Mouse (Mus musculus) stomach, embryonic 14.5 days (tissue): ENCODE results near the gene Caml. TPM values are rescaled to one million over a fixed set of nuclear protein-coding genes. Genes with fewer than 3 reads are reported as not detected.
A peak's percentile ranks its signal among the peaks of the same experiment; 100 is the strongest.
"Not testable (repeated sequence)": the region's sequence is repeated elsewhere in the genome, so short reads cannot be mapped to it uniquely, and the experiment has no call there.

Experiments used
- ATAC-seq: fragments of 200-750 bp; cut with Nextera tagmentation; 2 replicates; pipeline ENCODE4 v1.8.0; 2017; ENCODE audit warnings: low read depth, moderate TSS enrichment; ENCODE audit not compliant: insufficient number of reproducible peaks, insufficient read depth, low FRiP score
- H3K27ac ChIP-seq: fragments of 300-500 bp; sonication (generic); 2 replicates; pipeline ENCODE4 v1.5.1; 2014; ENCODE audit warnings: mild to moderate bottlenecking, low read length, moderate library complexity, mixed read lengths
- H3K27me3 ChIP-seq: fragments of 300-500 bp; sonication (generic); 2 replicates; pipeline ENCODE4 v1.6.1; 2014; ENCODE audit warnings: low read length, control low read depth, mixed read lengths; ENCODE audit not compliant: control insufficient read depth, insufficient read depth
- H3K36me3 ChIP-seq: fragments of 300-500 bp; sonication (generic); 2 replicates; pipeline ENCODE4 v1.6.1; 2014; ENCODE audit warnings: mild to moderate bottlenecking, control low read depth, low read length, moderate library complexity, mixed read lengths; ENCODE audit not compliant: control insufficient read depth, insufficient read depth
- H3K4me1 ChIP-seq: fragments of 300-500 bp; sonication (generic); 2 replicates; pipeline ENCODE4 v1.6.1; 2014; ENCODE audit warnings: low read length, control low read depth, mixed read lengths; ENCODE audit not compliant: control insufficient read depth, insufficient read depth
- H3K4me2 ChIP-seq: fragments of 300-500 bp; sonication (generic); replicated peaks from 2 replicates; pipeline ENCODE4 v1.6.1; 2014; ENCODE audit warnings: low read depth, low read length, control low read depth
- H3K4me3 ChIP-seq: fragments of 300-500 bp; sonication (generic); 2 replicates; pipeline ENCODE4 v1.5.1; 2014; ENCODE audit warnings: low read depth, low read length, control low read depth
- H3K9ac ChIP-seq: fragments of 300-500 bp; sonication (generic); replicated peaks from 2 replicates; pipeline ENCODE4 v1.6.1; 2014; ENCODE audit warnings: low read depth, mild to moderate bottlenecking, control low read depth, low read length, moderate library complexity, mixed read lengths
- H3K9me3 ChIP-seq: fragments of 300-500 bp; sonication (generic); 2 replicates; pipeline ENCODE4 v1.6.1; 2016; ENCODE audit warnings: low read depth, low read length, control low read depth; ENCODE audit not compliant: control insufficient read depth
- WGBS: fragments of 180-500 bp; shearing (Covaris S2); extraction: QIAGEN DNeasy Blood & Tissue Kit; methylation state at CpG from one replicate; pipeline ENCODE4 v1.1.7; 2014; 5-methylcytosine and 5-hydroxymethylcytosine counted together
- polyA plus RNA-seq: library from polyadenylated mRNA; unstranded; fragments of >200 nt; fragmentation: Nextera tagmentation; extraction: Ambion mirVana; gene quantifications from 2 replicates; pipeline ENCODE4 v1.2.1, GENCODE M21; 2014

The Caml gene
- polyA plus RNA-seq, 1 experiment from 2014 or later: 58.0 TPM

DNA sequence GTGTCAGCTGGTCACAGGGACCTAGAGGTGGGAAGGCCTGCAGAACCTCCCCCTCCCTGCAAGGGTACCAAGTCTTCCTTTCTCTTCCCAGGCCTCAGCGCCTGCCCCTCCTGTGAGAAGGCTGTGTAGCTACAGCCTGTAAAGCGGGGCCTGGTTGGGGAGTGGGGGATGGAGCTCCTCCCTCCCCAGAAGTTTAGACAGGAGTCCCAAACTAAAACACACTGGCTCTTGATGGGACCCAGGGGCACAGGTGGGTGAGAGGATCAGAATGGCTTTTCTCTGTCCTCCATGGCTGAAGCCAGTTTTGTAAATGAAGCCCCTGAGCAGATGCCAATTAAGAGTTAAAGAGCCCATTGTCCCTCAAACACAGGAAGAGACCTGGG is 15.2 kb upstream of the Caml start:
- Histone ChIP-seq H3K4me2 (no peak overlapping the region), H3K4me1 (no peaks in the 10 kb centered on the region), H3K4me3 (no peak overlapping the region), H3K27ac (no peak overlapping the region), H3K9me3 (no peaks in the 10 kb centered on the region), H3K27me3 (no peaks in the 10 kb centered on the region), H3K36me3 (peaks cover 24% of the 10 kb centered on the region), H3K9ac (no peak overlapping the region)
- 100% methylated on average over 2 of the region's 2 CpGs for WGBS
- no peak for ATAC-seq

DNA sequence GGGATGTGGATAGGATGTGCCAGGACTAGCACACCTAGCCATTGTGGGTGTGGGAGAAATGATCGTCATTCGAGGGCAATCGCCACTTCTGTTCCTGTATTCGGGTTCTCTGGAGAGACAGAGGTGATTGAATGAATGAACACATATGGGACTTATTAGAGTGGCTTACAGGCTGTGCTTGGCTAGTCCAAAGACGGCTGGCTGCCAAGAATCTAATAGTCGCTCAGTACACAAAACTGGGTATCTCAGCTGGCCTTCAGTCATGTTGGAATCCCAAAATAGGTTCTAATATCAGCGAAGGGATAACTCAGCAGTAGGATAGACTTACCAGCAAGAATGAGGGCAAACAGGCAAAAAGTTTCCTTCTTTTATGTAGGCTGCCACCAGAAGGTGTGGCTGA is 10.8 kb upstream of the Caml start:
- Histone ChIP-seq H3K4me3 (no peak overlapping the region), H3K4me1 (no peaks in the 10 kb centered on the region), H3K9ac (no peak overlapping the region), H3K27me3 (no peaks in the 10 kb centered on the region), H3K36me3 (peaks cover 24% of the 10 kb centered on the region), H3K27ac (no peak overlapping the region), H3K9me3 (no peaks in the 10 kb centered on the region), H3K4me2 (no peak overlapping the region)
- ATAC-seq: no peak
- WGBS: 84% methylated on average over 7 of the region's 7 CpGs

DNA sequence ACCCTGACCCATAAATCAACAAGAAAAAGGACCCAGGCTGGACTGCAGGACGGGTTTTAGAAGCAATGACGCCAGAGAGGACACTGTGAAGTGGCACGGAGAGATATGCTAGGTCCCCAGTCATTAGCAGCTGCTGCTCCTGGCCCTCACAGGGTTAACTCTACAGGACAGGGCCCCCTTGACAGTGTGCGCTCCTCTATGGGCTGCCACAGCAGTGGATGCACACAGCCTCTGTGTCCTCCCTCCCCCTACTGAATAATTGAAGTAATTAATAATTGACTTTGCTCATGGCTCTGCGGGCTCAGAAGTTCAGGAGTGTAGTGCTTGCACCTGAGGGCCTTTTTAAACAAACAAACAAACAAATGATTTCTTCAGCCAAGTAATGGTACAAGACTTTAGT is 9.3 kb upstream of the Caml start:
- no peaks in the 10 kb centered on the region for H3K4me1 ChIP-seq
- ATAC-seq: no peak
- no peak overlapping the region for H3K4me3 ChIP-seq
- H3K4me2 ChIP-seq: no peak overlapping the region
- whole genome bisulfite sequencing: 38% methylated on average over 5 of the region's 5 CpGs
- H3K27me3 ChIP-seq: no peaks in the 10 kb centered on the region
- no peak overlapping the region for H3K9ac ChIP-seq
- H3K36me3 ChIP-seq: peaks cover 18% of the 10 kb centered on the region
- no peaks in the 10 kb centered on the region for H3K9me3 ChIP-seq
- H3K27ac ChIP-seq: no peak overlapping the region

DNA sequence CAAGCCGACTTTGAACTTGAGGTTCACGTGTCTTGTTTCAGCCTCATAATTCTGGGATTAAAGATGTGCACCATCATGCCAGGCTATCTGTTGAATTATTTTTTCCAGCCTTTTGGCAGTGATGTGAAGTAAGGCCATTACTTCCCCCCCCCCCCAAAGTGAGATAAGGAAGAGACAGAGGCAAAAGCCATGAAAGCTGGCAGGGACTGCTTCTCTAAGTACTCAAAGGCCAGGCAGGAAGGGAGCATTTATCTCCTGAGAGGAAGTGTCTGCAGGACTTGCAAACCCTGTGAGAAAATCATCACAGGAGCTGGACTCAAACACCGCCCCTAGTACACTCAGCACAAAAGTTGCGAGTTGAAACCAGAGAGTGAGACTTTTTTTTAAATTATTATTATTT is 3.5 kb upstream of the Caml start:
- H3K27me3 ChIP-seq: no peaks in the 10 kb centered on the region
- no peaks in the 10 kb centered on the region for H3K9me3 ChIP-seq
- H3K27ac ChIP-seq: no peak overlapping the region
- 93% methylated on average over 4 of the region's 4 CpGs for WGBS
- H3K4me1 ChIP-seq: peaks cover 12% of the 10 kb centered on the region
- no peak overlapping the region for H3K9ac ChIP-seq
- no peak overlapping the region for H3K4me2 ChIP-seq
- no peak for ATAC-seq
- no peaks in the 10 kb centered on the region for H3K36me3 ChIP-seq
- H3K4me3 ChIP-seq: no peak overlapping the region

DNA sequence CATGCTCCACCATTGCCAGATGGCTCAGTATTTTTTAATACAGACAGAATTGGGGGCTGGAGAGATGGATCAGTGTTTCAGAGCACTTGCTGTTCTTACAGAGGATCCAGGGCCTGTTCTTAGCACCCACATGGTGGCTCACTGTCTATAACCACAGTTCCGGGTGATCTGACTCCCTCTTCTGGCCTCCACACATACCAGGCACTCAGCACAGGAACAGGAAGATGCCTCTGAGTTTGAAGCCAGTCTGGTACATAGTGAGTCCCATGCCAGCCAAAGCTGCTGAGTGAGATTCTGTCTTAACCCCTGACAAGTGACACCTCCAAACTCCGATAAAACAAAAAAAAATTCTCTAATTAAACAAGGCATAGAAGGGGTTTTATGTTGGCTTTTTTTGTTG is 2.5 kb upstream of the Caml start:
- no peak overlapping the region for H3K4me3 ChIP-seq
- H3K9me3 ChIP-seq: no peaks in the 10 kb centered on the region
- ATAC-seq: no peak
- H3K36me3 ChIP-seq: peaks cover 4% of the 10 kb centered on the region; the same call in 1 of the 2 replicates
- no peak overlapping the region for H3K27ac ChIP-seq
- H3K27me3 ChIP-seq: no peaks in the 10 kb centered on the region
- H3K4me2 ChIP-seq: no peak overlapping the region
- H3K4me1 ChIP-seq: peaks cover 16% of the 10 kb centered on the region
- 80% methylated on average over 2 of the region's 2 CpGs for WGBS
- no peak overlapping the region for H3K9ac ChIP-seq

DNA sequence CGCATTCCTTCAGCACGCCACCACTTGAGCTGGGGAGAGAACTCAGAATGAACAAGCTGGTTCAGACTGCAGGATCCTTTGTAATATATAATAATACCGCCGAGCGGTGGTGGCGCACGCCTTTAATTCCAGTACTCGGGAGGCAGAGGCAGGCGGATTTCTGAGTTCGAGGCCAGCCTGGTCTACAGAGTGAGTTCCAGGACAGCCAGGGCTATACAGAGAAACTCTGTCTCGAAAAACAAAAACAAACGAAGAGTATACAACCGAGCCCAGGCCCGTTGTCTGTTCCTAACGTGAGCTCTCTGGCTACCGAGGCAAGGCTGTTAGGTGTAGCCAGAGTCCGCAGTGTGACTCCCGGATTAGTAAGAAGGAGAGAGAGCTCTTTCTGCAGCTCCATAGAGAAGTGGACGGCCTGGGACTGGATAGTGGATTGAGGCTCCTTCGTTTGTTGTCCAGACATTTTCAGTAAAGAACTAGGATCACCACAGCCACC is 603 bp upstream of the Caml start:
- 22% methylated on average over 19 of the region's 20 CpGs for WGBS
- H3K9me3 ChIP-seq, ATAC-seq, H3K36me3 ChIP-seq, H3K27me3 ChIP-seq: not testable (repeated sequence)
- Histone ChIP-seq H3K27ac (peak overlapping the region; percentile 85; the same call in 1 of the 2 replicates), H3K4me2 (peak overlapping the region; percentile 86), H3K4me1 (peaks cover 16% of the 10 kb centered on the region), H3K9ac (peak overlapping the region; percentile 79), H3K4me3 (peak overlapping the region; percentile 80)

DNA sequence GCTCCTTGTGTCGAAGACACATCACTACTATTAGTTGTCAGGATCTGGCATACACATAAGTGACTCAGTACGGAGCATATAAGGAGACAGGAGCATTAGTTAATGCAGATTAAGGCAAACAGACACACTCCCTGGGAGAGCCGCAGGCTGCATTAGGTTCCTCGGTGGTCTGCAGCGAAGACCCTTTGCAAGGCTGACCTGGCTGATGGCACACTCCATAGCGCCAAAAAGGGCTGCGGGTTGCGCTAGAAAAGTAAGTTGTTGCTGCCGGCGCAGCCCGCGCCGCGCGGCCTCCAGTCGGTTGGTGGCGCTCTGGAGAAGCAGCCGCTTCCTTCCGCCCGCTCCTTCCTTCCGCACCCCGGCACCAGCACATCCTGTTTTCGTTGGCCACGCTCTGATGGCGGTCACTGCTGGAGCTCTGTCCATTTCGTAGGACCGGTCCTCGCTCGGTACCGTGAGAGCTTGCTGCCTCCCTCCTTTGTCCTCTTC is 11.9 kb downstream of the Caml start, which contains the start of gene Ddx46:
Ddx46 (plus strand) TSS at position 389 of the 489 bp plus-strand sequence.
- Histone ChIP-seq H3K36me3 (peaks cover 34% of the 10 kb centered on the region), H3K4me3 (peak within 1 kb of the TSS; percentile 99), H3K4me1 (0 out of 2 replicates have a peak, but pooled peaks cover 6% of the 10 kb centered on the region), H3K27ac (no peak within 1 kb of the TSS), H3K9me3 (no peaks in the 10 kb centered on the region), H3K4me2 (peak within 1 kb of the TSS; percentile 79), H3K27me3 (no peaks in the 10 kb centered on the region), H3K9ac (peak within 1 kb of the TSS; percentile 95)
- WGBS: 6% methylated on average over 30 of the region's 30 CpGs
- peak; percentile 85; the same call in 1 of the 2 replicates for ATAC-seq

DNA sequence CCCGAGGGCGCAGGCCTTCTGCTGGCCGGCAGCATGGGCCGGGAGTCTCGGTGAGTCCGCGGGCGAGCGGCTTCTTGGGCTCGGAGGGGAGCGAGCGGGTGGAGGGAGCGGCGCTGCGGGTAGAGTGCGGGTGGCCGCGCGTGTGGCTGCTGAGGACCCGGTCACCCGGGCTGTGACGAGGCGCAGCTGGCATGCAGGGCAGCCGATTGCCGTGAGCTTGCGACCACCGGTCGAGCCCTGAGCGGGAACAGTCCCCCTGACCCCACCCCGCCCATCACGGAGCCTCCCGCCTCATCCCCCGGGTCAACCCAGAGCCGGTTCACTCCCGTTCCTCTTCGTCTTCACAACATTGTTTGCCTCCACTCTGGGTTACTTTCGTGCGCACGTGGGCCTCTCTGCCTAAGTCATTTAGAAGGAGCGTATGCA is 12.4 kb downstream of the Caml start:
- Histone ChIP-seq H3K4me1 (0 out of 2 replicates have a peak, but pooled peaks cover 6% of the 10 kb centered on the region), H3K4me2 (peak overlapping the region; percentile 79), H3K4me3 (peak overlapping the region; percentile 99), H3K27me3 (no peaks in the 10 kb centered on the region), H3K36me3 (peaks cover 39% of the 10 kb centered on the region), H3K9me3 (no peaks in the 10 kb centered on the region), H3K9ac (peak overlapping the region; percentile 95), H3K27ac (no peak overlapping the region)
- peak; percentile 56; the same call in 1 of the 2 replicates for ATAC-seq
- WGBS: 0% methylated on average over 38 of the region's 40 CpGs
